In genomic region chr17:84926233-84926632, GRCm38 (mm10) we compare ENCODE assay signal across 10 mouse cellular contexts. TPM values are rescaled to one million over a fixed set of nuclear protein-coding genes. Genes with fewer than 3 reads are reported as not detected.
A peak's percentile ranks its signal among the peaks of the same experiment; 100 is the strongest.
DNase-seq lines count a peak whose midpoint lies in the region; ATAC-seq lines count a peak whose summit lies in the region.
"Had no signal": no experiment of that assay in that cellular context is flagged by ENCODE, and none has a peak within 500 bp of the region (broad histone marks: within the 10 kb centered on the region; RNA-seq: fewer than 3 reads in every experiment).

No protein-coding gene starts in this region.

- peak; percentile 37 for DNase-seq in gastrocnemius, adult 18-20 months (ENCODE audit: low spot score)
- no peak for DNase-seq in gastrocnemius, postnatal 10 days
- DNase-seq in layer of hippocampus, adult 9-11 months, result peak; percentile 10
- no peak for DNase-seq in layer of hippocampus, postnatal 25 days (ENCODE audit: extremely low spot score in 1 of 2, low spot score in 1 of 2)
- no peak for DNase-seq in frontal cortex, postnatal 14 days (ENCODE audit: low spot score in 2 of 2)
- DNase-seq in kidney, postnatal 36 days, result no peak
- DNase-seq: cerebellum, adult 8-10 months; kidney, postnatal 14 days had no signal

- ATAC-seq in erythroblast, adult 5-6 weeks (replicated peaks; ENCODE audit: low FRiP score, poor library complexity, severe bottlenecking), result peak; percentile 81
- peak; percentile 90 for ATAC-seq in megakaryocyte-erythroid progenitor cell, adult 5-6 weeks (replicated peaks; ENCODE audit: low FRiP score, low TSS enrichment, poor library complexity, severe bottlenecking)

RNA-seq across cellular contexts. Expression of gene Ppm1b, which starts 30.3 kb away (rescaled TPM):
- total RNA-seq in gastrocnemius, adult 18-20 months (2021), result 100 to 1,000 TPM; 168 to 210 TPM
- 100 to 1,000 TPM; 139 to 151 TPM for total RNA-seq in gastrocnemius, postnatal 10 days (2021)
- total RNA-seq in layer of hippocampus, postnatal 25 days (2021), result 100 to 1,000 TPM; 126 to 129 TPM
- 53.0 and 62.7 TPM in 2 replicates for total RNA-seq in erythroblast, adult 5-6 weeks (2015; ENCODE audit: low replicate concordance)
- total RNA-seq in erythroblast, adult 5-6 weeks (2017; ENCODE audit: low replicate concordance), result 69.9 and 108 TPM in 2 replicates
- 62.9 and 73.2 TPM in 2 replicates for total RNA-seq in megakaryocyte-erythroid progenitor cell, adult 5-6 weeks (2014; fragmentation: Nextera tagmentation)
- 51.3 and 68.7 TPM in 2 replicates for total RNA-seq in megakaryocyte-erythroid progenitor cell, adult 5-6 weeks (2017)

Comparison
In these comparisons a context has a peak if more than half of its experiments do, and no peak if none do; other contexts are left out.
1. DNase-seq: peak in gastrocnemius, adult 18-20 months (single experiment) and layer of hippocampus, adult 9-11 months (single experiment); none in gastrocnemius, postnatal 10 days (single experiment), layer of hippocampus, postnatal 25 days (0 of 2), frontal cortex, postnatal 14 days (0 of 2) and kidney, postnatal 36 days (0 of 2).